Mouse (Mus musculus) R1 (cell line): ENCODE results near the gene Gm4969.
"Not testable (repeated sequence)": the region's sequence is repeated elsewhere in the genome, so short reads cannot be mapped to it uniquely, and the experiment has no call there.

Experiments
- DNase-seq: peaks from one replicate; pipeline ENCODE4 v3.0.0-alpha.2; 2018; ENCODE audit warnings: low read depth, low spot score

Gene Gm4969

GRCm38 (mm10) chr7:19071024-19071423, 47.1 kb downstream of the Gm4969 start:
- DNase-seq = not testable (repeated sequence)

GRCm38 (mm10) chr7:19069500-19069899, 48.7 kb downstream of the Gm4969 start:
- DNase-seq = peak; percentile 66

GRCm38 (mm10) chr7:19068707-19069106, 49.5 kb downstream of the Gm4969 start:
- peak; percentile 83 for DNase-seq

- DNase-seq = no peak
Observed at GRCm38 (mm10) chr7:19067935-19068334, 50.2 kb downstream of the Gm4969 start.

- no peak for DNase-seq
Observed at GRCm38 (mm10) chr7:19067063-19067462, 51.1 kb downstream of the Gm4969 start.

- DNase-seq = no peak
Observed at GRCm38 (mm10) chr7:19065896-19066295, 52.3 kb downstream of the Gm4969 start.

- DNase-seq = no peak
Observed at GRCm38 (mm10) chr7:19057405-19057804, 60.8 kb downstream of the Gm4969 start.

GRCm38 (mm10) chr7:19055108-19055507, 63.1 kb downstream of the Gm4969 start:
- DNase-seq = no peak

GRCm38 (mm10) chr7:19054777-19055076, 63.4 kb downstream of the Gm4969 start:
- no peak for DNase-seq

GRCm38 (mm10) chr7:19054047-19054776, 64.0 kb downstream of the Gm4969 start, which contains the start of gene Rsph6a:
TSS of gene Rsph6a (plus strand) at chr7:19054690.
- peak; percentile 88 for DNase-seq

GRCm38 (mm10) chr7:19053136-19053532, 65.0 kb downstream of the Gm4969 start:
- DNase-seq = no peak

GRCm38 (mm10) chr7:19052345-19053135, 65.6 kb downstream of the Gm4969 start:
- no peak for DNase-seq

GRCm38 (mm10) chr7:19051161-19051560, 67.0 kb downstream of the Gm4969 start:
- DNase-seq = no peak

- no peak for DNase-seq
Observed at GRCm38 (mm10) chr7:19050172-19050571, 68.0 kb downstream of the Gm4969 start.

GRCm38 (mm10) chr7:19049252-19049651, 68.9 kb downstream of the Gm4969 start:
- DNase-seq = no peak
